ENCODE assay signal across 16 mouse cellular contexts in genomic region chr9:63851809-63852208, GRCm38 (mm10).
DNase-seq lines count a peak whose midpoint lies in the region; ATAC-seq and TF ChIP-seq lines count a peak whose summit lies in the region.
"Had no signal": no experiment of that assay in that cellular context is flagged by ENCODE, and none has a peak within 500 bp of the region (broad histone marks: within the 10 kb centered on the region; RNA-seq: fewer than 3 reads in every experiment).

No protein-coding gene starts in this region.

- H3K9ac ChIP-seq in forebrain, postnatal 0 days = no peak overlapping the region
- no peak overlapping the region for H3K9ac ChIP-seq in forebrain, embryonic 15.5 days (replicated peaks)
- no peak overlapping the region for H3K9ac ChIP-seq in lung, embryonic 16.5 days (ENCODE audit: low read length)
- H3K9ac ChIP-seq: embryonic facial prominence, embryonic 15.5 days; heart, embryonic 12.5 days; intestine, embryonic 15.5 days; liver, embryonic 14.5 days had no signal

- WGBS in forebrain, postnatal 0 days = 33% methylated on average over 12 of the region's 12 CpGs
- 41% methylated on average over 12 of the region's 12 CpGs for WGBS in forebrain, embryonic 15.5 days
- WGBS in lung, embryonic 16.5 days = 35% methylated on average over 12 of the region's 12 CpGs
- 48% methylated on average over 12 of the region's 12 CpGs for WGBS in lung, adult 2 months

- H3K27me3 ChIP-seq in forebrain, postnatal 0 days (ENCODE audit: insufficient read depth, low read length) = no peaks in the 10 kb centered on the region
- no peaks in the 10 kb centered on the region for H3K27me3 ChIP-seq in forebrain, embryonic 15.5 days
- 0 out of 2 replicates have a peak, but pooled peaks cover 3% of the 10 kb centered on the region for H3K27me3 ChIP-seq in lung, embryonic 16.5 days (ENCODE audit: control insufficient read depth, insufficient read depth, low read depth, low read length)
- H3K27me3 ChIP-seq: heart, embryonic 12.5 days; intestine, embryonic 15.5 days had no signal

- TF ChIP-seq POLR2A in lung, adult 2 months (IDR thresholded peaks at IDR 0.05; ENCODE audit: borderline replicate concordance, extremely low read depth, low read depth, low read length) = no peak

- no peaks in the 10 kb centered on the region for H3K9me3 ChIP-seq in forebrain, postnatal 0 days (ENCODE audit: low read length)
- H3K9me3 ChIP-seq in forebrain, embryonic 15.5 days = no peaks in the 10 kb centered on the region
- H3K9me3 ChIP-seq in lung, embryonic 16.5 days (ENCODE audit: control insufficient read depth, low read length) = no peaks in the 10 kb centered on the region
- H3K9me3 ChIP-seq: embryonic facial prominence, embryonic 15.5 days; heart, embryonic 12.5 days; intestine, embryonic 15.5 days had no signal

- TF ChIP-seq CTCF in forebrain, postnatal 0 days (IDR thresholded peaks at IDR 0.05; ENCODE audit: low read depth) = no peak
- no peak for TF ChIP-seq CTCF in lung, adult 2 months (IDR thresholded peaks at IDR 0.05; ENCODE audit: insufficient read depth, low read length)

- H3K27ac ChIP-seq in forebrain, postnatal 0 days (ENCODE audit: low read depth, low read length) = no peak overlapping the region
- no peak overlapping the region for H3K27ac ChIP-seq in forebrain, embryonic 15.5 days (replicated peaks)
- H3K27ac ChIP-seq in lung, embryonic 16.5 days (ENCODE audit: low read length) = no peak overlapping the region
- H3K27ac ChIP-seq: embryonic facial prominence, embryonic 15.5 days; intestine, embryonic 15.5 days; liver, embryonic 14.5 days had no signal

- no peaks in the 10 kb centered on the region for H3K36me3 ChIP-seq in forebrain, postnatal 0 days (ENCODE audit: insufficient read depth)
- no peaks in the 10 kb centered on the region for H3K36me3 ChIP-seq in forebrain, embryonic 15.5 days
- H3K36me3 ChIP-seq in lung, embryonic 16.5 days (ENCODE audit: control insufficient read depth, insufficient read depth, low read length) = no peaks in the 10 kb centered on the region
- H3K36me3 ChIP-seq: embryonic facial prominence, embryonic 15.5 days; heart, embryonic 12.5 days; intestine, embryonic 15.5 days had no signal

- H3K4me1 ChIP-seq in forebrain, postnatal 0 days (ENCODE audit: insufficient read depth) = no peaks in the 10 kb centered on the region
- peaks cover 18% of the 10 kb centered on the region for H3K4me1 ChIP-seq in forebrain, embryonic 15.5 days
- peaks cover 8% of the 10 kb centered on the region for H3K4me1 ChIP-seq in lung, embryonic 16.5 days (replicated peaks; ENCODE audit: control insufficient read depth, insufficient read depth, low read length)
- no peaks in the 10 kb centered on the region for H3K4me1 ChIP-seq in lung, adult 2 months (ENCODE audit: control insufficient read depth, insufficient read depth, low read length)

- no peak overlapping the region for H3K4me2 ChIP-seq in forebrain, postnatal 0 days (ENCODE audit: low read depth)
- no peak overlapping the region for H3K4me2 ChIP-seq in forebrain, embryonic 15.5 days (replicated peaks)
- H3K4me2 ChIP-seq in lung, embryonic 16.5 days (ENCODE audit: low read depth, low read length) = no peak overlapping the region
- H3K4me2 ChIP-seq: embryonic facial prominence, embryonic 15.5 days; heart, embryonic 12.5 days; intestine, embryonic 15.5 days had no signal

- no peak for ATAC-seq in forebrain, postnatal 0 days
- ATAC-seq in forebrain, embryonic 15.5 days (replicated peaks) = no peak
- ATAC-seq in lung, embryonic 16.5 days (ENCODE audit: low read depth) = peak; percentile 35
- ATAC-seq: intestine, embryonic 15.5 days had no signal

- no peak overlapping the region for H3K4me3 ChIP-seq in forebrain, postnatal 0 days (ENCODE audit: low read depth, low read length)
- H3K4me3 ChIP-seq in forebrain, embryonic 15.5 days = no peak overlapping the region
- no peak overlapping the region for H3K4me3 ChIP-seq in lung, embryonic 16.5 days (ENCODE audit: low read length)
- H3K4me3 ChIP-seq in lung, adult 2 months (replicated peaks; ENCODE audit: extremely low read depth, low read depth, low read length) = no peak overlapping the region
- H3K4me3 ChIP-seq: embryonic facial prominence, embryonic 15.5 days; heart, embryonic 12.5 days; intestine, embryonic 15.5 days had no signal

- peak; percentile 34 for DNase-seq in forebrain, postnatal 0 days
- no peak for DNase-seq in lung, adult 2 months
- DNase-seq in brain, adult 2 months (ENCODE audit: low read depth, low spot score) = peak; percentile 63
- DNase-seq in lung, postnatal 36 days = peak; percentile 12
- DNase-seq in thymus, postnatal 25 days = no peak
- DNase-seq: adrenal gland, adult 8-10 months; cerebellum, adult 8-10 months; gastrocnemius, postnatal 36 days; retina, postnatal 1 day; thymus, postnatal 4 days had no signal

Comparison
In these comparisons a context has a peak if more than half of its experiments do, and no peak if none do; other contexts are left out.
1. DNase-seq: peak in forebrain, postnatal 0 days (single experiment), brain, adult 2 months (single experiment) and lung, postnatal 36 days (single experiment); none in lung, adult 2 months (single experiment) and thymus, postnatal 25 days (single experiment).